Comparison of ENCODE assay signal across 8 mouse cellular contexts in genomic region chr3:128349123-128349522, GRCm38 (mm10).
DNase-seq lines count a peak whose midpoint lies in the region; ATAC-seq and TF ChIP-seq lines count a peak whose summit lies in the region.
"Not testable (repeated sequence)": the region's sequence is repeated elsewhere in the genome, so short reads cannot be mapped to it uniquely, and the experiment has no call there.

No protein-coding gene starts in this region.

- not testable (repeated sequence) for H3K4me1 ChIP-seq in ES-E14 (ENCODE audit: control insufficient read depth in 2 of 2, insufficient read depth in 2 of 2, low read length in 2 of 2, poor library complexity in 1 of 2); forebrain, embryonic 12.5 days; kidney, embryonic 14.5 days (ENCODE audit: control insufficient read depth, insufficient read depth, low read length); midbrain, embryonic 11.5 days (ENCODE audit: control insufficient read depth, insufficient read depth, low read length)

- not testable (repeated sequence) for H3K4me3 ChIP-seq in ES-E14 (ENCODE audit: insufficient read depth in 1 of 2, low read depth in 1 of 2, low read length in 2 of 2, poor library complexity in 1 of 2, severe bottlenecking in 1 of 2); forebrain, embryonic 12.5 days (replicated peaks); kidney, embryonic 14.5 days (ENCODE audit: low read length); midbrain, embryonic 11.5 days (ENCODE audit: low read depth, low read length)

- in situ Hi-C loops in ES-E14 (cut with MboI; ENCODE audit: low sequenced_read_pairs in 2 of 2, unreplicated experiment in 2 of 2): loop anchor here (10.0 kb wide), 1 partner anchor 856 kb away; no protein-coding TSS in a partner anchor

- intact Hi-C loops in heart, postnatal 14 days (cut with DNase I): loop anchor here (1.0 kb wide), 1 partner anchor 855 kb away; no protein-coding TSS in a partner anchor
- intact Hi-C loops in left cerebral cortex, postnatal 25 days (cut with DNase I): loop anchor here (10.0 kb wide), 1 partner anchor 726 kb away; no protein-coding TSS in a partner anchor

- not testable (repeated sequence) for H3K27ac ChIP-seq in ES-E14 (ENCODE audit: insufficient read depth, low read depth, low read length, poor library complexity, severe bottlenecking); forebrain, embryonic 12.5 days; kidney, embryonic 14.5 days (ENCODE audit: low read depth, low read length); midbrain, embryonic 11.5 days (ENCODE audit: low read depth, low read length)

- not testable (repeated sequence) for H3K27me3 ChIP-seq in forebrain, embryonic 12.5 days; kidney, embryonic 14.5 days (ENCODE audit: control insufficient read depth, insufficient read depth, low read length); midbrain, embryonic 11.5 days (ENCODE audit: control insufficient read depth, insufficient read depth, low read length)

- peak; percentile 31 for DNase-seq in ES-E14 (ENCODE audit: low read depth, low spot score)
- DNase-seq in c-Kit-positive CD71-positive TER-119-negative erythroid progenitor cells, embryonic 14.5 days (ENCODE audit: low read depth): peak; percentile 2
- DNase-seq in heart, postnatal 14 days: peak; percentile 7 to 37
- DNase-seq in left cerebral cortex, postnatal 25 days (ENCODE audit: low spot score in 2 of 2): peak; percentile 32 to 62
- peak; percentile 92 for DNase-seq in midbrain, embryonic 11.5 days (ENCODE audit: low spot score, missing footprints)
- peak; percentile 17 for DNase-seq in right cerebral cortex, postnatal 14 days

- not testable (repeated sequence) for H3K9ac ChIP-seq in ES-E14 (ENCODE audit: insufficient read depth, low read depth, low read length, poor library complexity, severe bottlenecking); forebrain, embryonic 12.5 days; kidney, embryonic 14.5 days (ENCODE audit: low read depth, low read length); midbrain, embryonic 11.5 days (ENCODE audit: low read length)

- H3K36me3 ChIP-seq in ES-E14 (ENCODE audit: control insufficient read depth, insufficient read depth, low read length, poor library complexity, severe bottlenecking); forebrain, embryonic 12.5 days (replicated peaks); kidney, embryonic 14.5 days (ENCODE audit: control insufficient read depth, insufficient read depth, low read length); midbrain, embryonic 11.5 days (ENCODE audit: control insufficient read depth, insufficient read depth, low read length): not testable (repeated sequence)

- 8% methylated on average over 2 of the region's 2 CpGs for WGBS in forebrain, embryonic 12.5 days
- 5% methylated on average over 2 of the region's 2 CpGs for WGBS in kidney, embryonic 14.5 days
- 9% methylated on average over 2 of the region's 2 CpGs for WGBS in midbrain, embryonic 11.5 days

- peak; percentile 83 for ATAC-seq in forebrain, embryonic 12.5 days (ENCODE audit: low FRiP score)
- 0 out of 2 replicates have a peak, but pooled peaks have one; percentile 59 for ATAC-seq in kidney, embryonic 14.5 days (ENCODE audit: low FRiP score, low TSS enrichment)
- peak; percentile 74 for ATAC-seq in midbrain, embryonic 11.5 days (ENCODE audit: low FRiP score)

- H3K4me2 ChIP-seq in forebrain, embryonic 12.5 days; kidney, embryonic 14.5 days (replicated peaks; ENCODE audit: low read depth, low read length); midbrain, embryonic 11.5 days: not testable (repeated sequence)

- not testable (repeated sequence) for H3K9me3 ChIP-seq in ES-E14 (ENCODE audit: control insufficient read depth, insufficient read depth, low read depth, low read length); forebrain, embryonic 12.5 days; kidney, embryonic 14.5 days (ENCODE audit: control insufficient read depth, low read length); midbrain, embryonic 11.5 days (ENCODE audit: control insufficient read depth, low read length)

TF ChIP-seq in ES-E14, 5 proteins besides CTCF, POLR2A, EP300 and RAD21:
- TF ChIP-seq ZC3H11A (IDR thresholded peaks at IDR 0.05; ENCODE audit: borderline replicate concordance, low read depth, low read length): peak; percentile 75; the same call in 1 of the 2 replicates
TF ChIP-seq in ES-E14: peak in this region for 1; not testable (repeated sequence) for 4.

Comparison
In these comparisons a context has a peak if more than half of its experiments do, and no peak if none do; other contexts are left out.
1. DNase-seq: peak in every context shown above with its lines; median percentile 92 in midbrain, embryonic 11.5 days; 47 in left cerebral cortex, postnatal 25 days; 31 in ES-E14; 22 in heart, postnatal 14 days; 17 in right cerebral cortex, postnatal 14 days; 2 in c-Kit-positive CD71-positive TER-119-negative erythroid progenitor cells, embryonic 14.5 days.